Comparison of ENCODE assay signal across 8 mouse cellular contexts in the genomic region with DNA sequence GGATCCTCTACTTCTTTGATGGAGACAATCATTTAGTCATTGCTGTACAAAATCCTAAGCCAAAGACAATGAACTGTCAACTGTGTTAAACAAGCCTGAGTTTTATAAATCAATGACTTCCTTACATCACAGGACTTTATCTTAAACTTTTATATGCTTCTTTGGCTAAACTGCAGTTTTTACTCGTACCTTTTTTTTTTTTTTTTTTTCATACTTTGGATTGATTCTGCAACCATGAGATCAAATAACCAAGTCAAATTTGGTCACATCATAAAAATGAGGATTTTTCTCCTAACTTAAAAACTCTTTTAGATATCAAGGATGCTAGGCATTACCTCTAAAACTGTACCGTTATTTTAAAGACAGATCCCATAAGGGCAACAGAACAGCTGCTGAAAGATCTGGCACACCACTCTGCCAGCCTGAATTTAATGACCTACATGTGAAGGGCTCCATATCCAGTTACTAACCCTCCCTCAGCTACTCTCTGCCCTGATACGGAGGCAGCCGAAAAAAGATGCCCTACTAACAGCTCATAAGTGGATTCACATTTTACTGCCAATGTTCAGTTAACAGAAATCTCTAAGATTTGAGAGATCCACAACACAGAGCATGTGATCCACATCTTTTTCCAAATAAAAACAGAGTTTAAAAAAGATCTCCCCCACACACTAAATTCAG. TPM values are rescaled to one million over a fixed set of nuclear protein-coding genes. Genes with fewer than 3 reads are reported as not detected.
DNase-seq lines count a peak whose midpoint lies in the region; ATAC-seq and TF ChIP-seq lines count a peak whose summit lies in the region.

No protein-coding gene starts in this region.

- no peak for DNase-seq in neural tube, embryonic 11.5 days (ENCODE audit: low spot score)
- DNase-seq in neural tube, embryonic 10.5 days (ENCODE audit: extremely low spot score, low spot score): no peak
- DNase-seq in embryonic facial prominence, embryonic 11.5 days (ENCODE audit: low spot score): peak; percentile 40
- DNase-seq in heart, postnatal 0 days (ENCODE audit: low spot score): peak; percentile 61
- DNase-seq in midbrain, embryonic 10.5 days (ENCODE audit: low spot score): no peak
- no peak for DNase-seq in ovary, postnatal 14 days (ENCODE audit: low spot score)
- DNase-seq in lung, postnatal 10 days: no peak
- no peak for DNase-seq in left cerebral cortex, adult 18-20 months (ENCODE audit: low spot score in 2 of 2)

- no peak for ATAC-seq in neural tube, embryonic 11.5 days (ENCODE audit: insufficient read depth, low FRiP score, low TSS enrichment)
- ATAC-seq in embryonic facial prominence, embryonic 11.5 days (replicated peaks; ENCODE audit: insufficient number of reproducible peaks, low FRiP score, low TSS enrichment, low read depth): no peak
- ATAC-seq in heart, postnatal 0 days (ENCODE audit: insufficient read depth, low read depth): no peak

- peak overlapping the region; percentile 32 for H3K4me2 ChIP-seq in neural tube, embryonic 11.5 days (ENCODE audit: low read depth)
- peak overlapping the region; percentile 13 for H3K4me2 ChIP-seq in embryonic facial prominence, embryonic 11.5 days (ENCODE audit: low read depth, low read length)
- H3K4me2 ChIP-seq in heart, postnatal 0 days (ENCODE audit: low read depth, low read length): peak overlapping the region; percentile 90

- TF ChIP-seq EP300 in heart, postnatal 0 days (IDR thresholded peaks at IDR 0.05; ENCODE audit: low read depth): peak; percentile 0; the same call in 1 of the 2 replicates

- no peaks in the 10 kb centered on the region for H3K36me3 ChIP-seq in neural tube, embryonic 11.5 days (ENCODE audit: control insufficient read depth, insufficient read depth, low read length)
- H3K36me3 ChIP-seq in embryonic facial prominence, embryonic 11.5 days (replicated peaks; ENCODE audit: control insufficient read depth, insufficient read depth, low read depth, low read length): no peaks in the 10 kb centered on the region
- H3K36me3 ChIP-seq in heart, postnatal 0 days (replicated peaks; ENCODE audit: control insufficient read depth, insufficient read depth, low read length): no peaks in the 10 kb centered on the region
- peaks cover 7% of the 10 kb centered on the region; the same call in 1 of the 2 replicates for H3K36me3 ChIP-seq in midbrain, embryonic 10.5 days

- no peaks in the 10 kb centered on the region for H3K4me1 ChIP-seq in neural tube, embryonic 11.5 days (ENCODE audit: control insufficient read depth, insufficient read depth, low read length)
- H3K4me1 ChIP-seq in embryonic facial prominence, embryonic 11.5 days (ENCODE audit: control insufficient read depth, insufficient read depth, low read length): no peaks in the 10 kb centered on the region
- H3K4me1 ChIP-seq in heart, postnatal 0 days (ENCODE audit: control insufficient read depth, insufficient read depth): no peaks in the 10 kb centered on the region
- H3K4me1 ChIP-seq in midbrain, embryonic 10.5 days: peaks cover 5% of the 10 kb centered on the region

- no peaks in the 10 kb centered on the region for H3K27me3 ChIP-seq in neural tube, embryonic 11.5 days (ENCODE audit: control insufficient read depth, insufficient read depth, low read length)
- H3K27me3 ChIP-seq in embryonic facial prominence, embryonic 11.5 days (ENCODE audit: control insufficient read depth, insufficient read depth, low read length): no peaks in the 10 kb centered on the region
- no peaks in the 10 kb centered on the region for H3K27me3 ChIP-seq in heart, postnatal 0 days (ENCODE audit: control insufficient read depth, insufficient read depth, low read length)
- no peaks in the 10 kb centered on the region for H3K27me3 ChIP-seq in midbrain, embryonic 10.5 days (ENCODE audit: low read depth, poor library complexity, severe bottlenecking)

- H3K9ac ChIP-seq in neural tube, embryonic 11.5 days (ENCODE audit: low read length): no peak overlapping the region
- no peak overlapping the region for H3K9ac ChIP-seq in embryonic facial prominence, embryonic 11.5 days (replicated peaks; ENCODE audit: low read length)
- H3K9ac ChIP-seq in heart, postnatal 0 days (replicated peaks; ENCODE audit: low read depth, low read length): no peak overlapping the region

- H3K27ac ChIP-seq in neural tube, embryonic 11.5 days (ENCODE audit: low read depth, low read length): no peak overlapping the region
- no peak overlapping the region for H3K27ac ChIP-seq in embryonic facial prominence, embryonic 11.5 days (replicated peaks; ENCODE audit: low read depth, low read length)
- H3K27ac ChIP-seq in heart, postnatal 0 days (ENCODE audit: low read depth): peak overlapping the region; percentile 98
- H3K27ac ChIP-seq in midbrain, embryonic 10.5 days (replicated peaks): peak overlapping the region; percentile 97

- TF ChIP-seq CTCF in heart, postnatal 0 days (IDR thresholded peaks at IDR 0.05; ENCODE audit: low read depth): no peak

- no peaks in the 10 kb centered on the region for H3K9me3 ChIP-seq in neural tube, embryonic 11.5 days (ENCODE audit: control insufficient read depth, low read length)
- H3K9me3 ChIP-seq in embryonic facial prominence, embryonic 11.5 days (replicated peaks; ENCODE audit: control insufficient read depth, low read length): no peaks in the 10 kb centered on the region
- no peaks in the 10 kb centered on the region for H3K9me3 ChIP-seq in heart, postnatal 0 days (replicated peaks; ENCODE audit: control insufficient read depth, low read length)
- H3K9me3 ChIP-seq in midbrain, embryonic 10.5 days (replicated peaks): no peaks in the 10 kb centered on the region

- H3K4me3 ChIP-seq in neural tube, embryonic 11.5 days (ENCODE audit: low read depth, low read length): no peak overlapping the region
- no peak overlapping the region; the same call in 1 of the 2 replicates for H3K4me3 ChIP-seq in embryonic facial prominence, embryonic 11.5 days (ENCODE audit: low read depth, low read length)
- H3K4me3 ChIP-seq in heart, postnatal 0 days (ENCODE audit: low read depth, low read length): peak overlapping the region; percentile 73; the same call in 1 of the 2 replicates
- H3K4me3 ChIP-seq in midbrain, embryonic 10.5 days: peak overlapping the region; percentile 72

- 71% methylated on average over 4 of the region's 4 CpGs for WGBS in neural tube, embryonic 11.5 days
- WGBS in embryonic facial prominence, embryonic 11.5 days: 44% methylated on average over 4 of the region's 4 CpGs
- 37% methylated on average over 4 of the region's 4 CpGs for WGBS in heart, postnatal 0 days
- 87% methylated on average over 4 of the region's 4 CpGs for WGBS in midbrain, embryonic 10.5 days

RNA-seq across cellular contexts. Expression of gene Trmt10a, which starts 1.1 kb away (rescaled TPM):
- polyA plus RNA-seq in neural tube, embryonic 11.5 days (2014; fragmentation: Nextera tagmentation; extraction: Ambion mirVana): 13.8 and 17.0 TPM in 2 replicates
- 16.5 and 17.2 TPM in 2 replicates for polyA plus RNA-seq in embryonic facial prominence, embryonic 11.5 days (2014; fragmentation: Nextera tagmentation; extraction: Ambion mirVana)
- 3.7 TPM in 2 replicates for total RNA-seq in heart, postnatal 0 days (2014; rRNA removed; ENCODE audit: low replicate concordance)
- polyA plus RNA-seq in heart, postnatal 0 days (2015; fragmentation: Nextera tagmentation; extraction: Ambion mirVana): 5.3 and 5.4 TPM in 2 replicates
- polyA plus RNA-seq in midbrain, embryonic 10.5 days (2016; fragmentation: Nextera tagmentation; extraction: Ambion mirVana): 17.8 and 19.5 TPM in 2 replicates
- total RNA-seq in left cerebral cortex, adult 18-20 months (2021): 1 to 10 TPM; 4.0 to 4.9 TPM

RNA-seq across cellular contexts. Expression of gene Mttp, which starts 2.6 kb away (rescaled TPM):
- polyA plus RNA-seq in neural tube, embryonic 11.5 days (2014; fragmentation: Nextera tagmentation; extraction: Ambion mirVana): 7.5 and 7.8 TPM in 2 replicates
- polyA plus RNA-seq in embryonic facial prominence, embryonic 11.5 days (2014; fragmentation: Nextera tagmentation; extraction: Ambion mirVana): 8.3 and 9.2 TPM in 2 replicates
- 1.5 and 3.9 TPM in 2 replicates for total RNA-seq in heart, postnatal 0 days (2014; rRNA removed; ENCODE audit: low replicate concordance)
- 5.9 and 6.2 TPM in 2 replicates for polyA plus RNA-seq in heart, postnatal 0 days (2015; fragmentation: Nextera tagmentation; extraction: Ambion mirVana)
- polyA plus RNA-seq in midbrain, embryonic 10.5 days (2016; fragmentation: Nextera tagmentation; extraction: Ambion mirVana): 11.3 and 12.5 TPM in 2 replicates
- 1 to 10 TPM; 6.1 to 8.5 TPM for total RNA-seq in left cerebral cortex, adult 18-20 months (2021)

RNA-seq across cellular contexts. Expression of gene 4930579F01Rik, which starts 51.4 kb away (rescaled TPM):
- not detected in 2 replicates for polyA plus RNA-seq in neural tube, embryonic 11.5 days (2014; fragmentation: Nextera tagmentation; extraction: Ambion mirVana)
- not detected in 2 replicates for polyA plus RNA-seq in embryonic facial prominence, embryonic 11.5 days (2014; fragmentation: Nextera tagmentation; extraction: Ambion mirVana)
- not detected in 2 replicates for total RNA-seq in heart, postnatal 0 days (2014; rRNA removed; ENCODE audit: low replicate concordance)
- polyA plus RNA-seq in heart, postnatal 0 days (2015; fragmentation: Nextera tagmentation; extraction: Ambion mirVana): not detected in 2 replicates
- not detected in 2 replicates for polyA plus RNA-seq in midbrain, embryonic 10.5 days (2016; fragmentation: Nextera tagmentation; extraction: Ambion mirVana)
- not detected for total RNA-seq in left cerebral cortex, adult 18-20 months (2021)

Comparison
In these comparisons a context has a peak if more than half of its experiments do, and no peak if none do; other contexts are left out.
1. DNase-seq: peak in embryonic facial prominence, embryonic 11.5 days (single experiment) and heart, postnatal 0 days (single experiment); none in neural tube, embryonic 11.5 days (single experiment), neural tube, embryonic 10.5 days (single experiment), midbrain, embryonic 10.5 days (single experiment), ovary, postnatal 14 days (single experiment), lung, postnatal 10 days (single experiment) and left cerebral cortex, adult 18-20 months (0 of 2).
2. H3K27ac ChIP-seq: peak in heart, postnatal 0 days (single experiment) and midbrain, embryonic 10.5 days (single experiment); none in neural tube, embryonic 11.5 days (single experiment) and embryonic facial prominence, embryonic 11.5 days (single experiment).
3. H3K4me2 ChIP-seq: peak in every context shown above with its lines; median percentile 90 in heart, postnatal 0 days; 32 in neural tube, embryonic 11.5 days; 13 in embryonic facial prominence, embryonic 11.5 days.
4. H3K4me3 ChIP-seq: peak in heart, postnatal 0 days (single experiment) and midbrain, embryonic 10.5 days (single experiment); none in neural tube, embryonic 11.5 days (single experiment) and embryonic facial prominence, embryonic 11.5 days (single experiment).